Mouse (Mus musculus) hindlimb bud, embryonic 11.5 days (tissue): ENCODE measurements around the gene Lysmd3.

ENCODE experiments used
- DNase-seq: peaks from one replicate; pipeline ENCODE4 v3.0.0-alpha.2; 2012; ENCODE audit warnings: low read depth, low spot score; ENCODE audit errors: extremely low spot score

The Lysmd3 gene

DNA sequence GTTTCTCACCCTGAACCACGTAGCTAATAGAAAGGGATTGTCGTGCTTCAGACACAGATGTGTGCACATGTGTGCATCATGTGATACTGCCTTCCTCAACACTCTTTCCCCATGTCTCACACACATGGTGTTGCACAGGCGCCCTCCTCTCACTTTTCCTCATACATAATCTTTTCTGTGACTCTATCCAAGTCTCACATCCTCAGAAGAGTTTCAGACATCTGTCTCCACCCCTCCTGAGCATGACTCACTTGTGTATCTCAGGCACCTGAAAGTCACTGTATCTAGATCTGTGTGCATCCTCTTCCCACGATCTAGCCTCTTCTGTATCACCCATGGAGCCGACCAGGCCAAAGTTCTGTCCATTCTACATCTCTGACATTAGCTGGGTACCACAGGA is 10.2 kb downstream of the Lysmd3 start:
- no peak for DNase-seq

DNA sequence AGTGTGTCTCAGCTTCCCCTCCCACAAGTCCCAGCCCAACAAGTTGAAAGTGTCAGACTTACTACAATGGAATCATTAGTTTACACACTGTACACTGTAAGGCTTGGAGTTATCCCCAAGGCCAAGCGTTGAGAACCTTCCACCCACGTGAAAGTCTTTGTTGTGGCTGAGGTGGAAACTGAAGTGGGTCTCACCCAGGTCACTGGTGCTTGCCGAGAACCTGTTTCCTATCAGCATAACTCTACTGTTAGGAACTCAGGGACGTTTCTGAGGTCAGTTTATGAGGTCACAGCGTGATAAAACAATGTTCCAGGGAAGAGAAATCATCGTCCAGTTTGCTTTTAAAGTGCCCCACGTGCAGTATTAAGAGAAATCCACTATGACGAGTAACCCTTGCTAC is 17.9 kb downstream of the Lysmd3 start:
- no peak for DNase-seq

DNA sequence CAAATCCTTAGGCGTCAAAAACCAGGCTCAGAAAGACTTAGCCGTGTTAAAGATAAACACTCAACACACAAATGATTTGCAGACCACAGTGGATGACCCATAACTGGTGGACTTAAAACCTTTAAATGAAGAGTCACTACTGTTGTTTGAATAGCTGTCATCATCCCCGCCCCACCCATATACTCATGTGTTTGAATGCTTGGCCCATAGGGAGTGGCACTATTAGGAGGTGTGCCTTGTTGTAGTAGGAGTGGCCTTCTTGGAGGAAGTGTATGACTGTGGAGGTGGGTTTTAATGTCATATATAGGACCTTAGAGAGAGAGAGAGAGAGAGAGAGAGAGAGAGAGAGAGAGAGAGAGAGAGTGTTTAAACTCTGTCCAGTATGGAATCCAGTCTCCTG is 25.6 kb downstream of the Lysmd3 start:
- DNase-seq, result no peak

DNA sequence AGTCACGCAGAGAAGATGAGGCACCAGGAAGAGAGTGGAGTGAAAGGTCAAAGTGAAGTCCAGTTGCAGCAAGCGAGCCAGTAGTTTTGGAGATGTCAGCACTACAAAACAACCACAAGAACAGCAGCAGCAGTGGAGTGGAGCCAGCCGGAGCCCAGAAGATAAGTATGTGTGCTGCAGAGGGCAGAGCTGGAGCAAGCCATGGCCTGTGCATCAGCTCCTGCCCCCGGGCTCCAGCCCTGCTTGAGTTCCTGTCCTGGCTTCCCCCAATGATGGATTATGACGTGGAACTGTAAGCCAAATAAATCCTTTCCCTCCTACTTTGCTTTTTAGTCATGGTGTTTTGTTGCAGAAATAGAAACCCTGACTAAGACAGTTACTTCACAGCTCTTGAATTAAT is 26.8 kb downstream of the Lysmd3 start:
- DNase-seq, result no peak

DNA sequence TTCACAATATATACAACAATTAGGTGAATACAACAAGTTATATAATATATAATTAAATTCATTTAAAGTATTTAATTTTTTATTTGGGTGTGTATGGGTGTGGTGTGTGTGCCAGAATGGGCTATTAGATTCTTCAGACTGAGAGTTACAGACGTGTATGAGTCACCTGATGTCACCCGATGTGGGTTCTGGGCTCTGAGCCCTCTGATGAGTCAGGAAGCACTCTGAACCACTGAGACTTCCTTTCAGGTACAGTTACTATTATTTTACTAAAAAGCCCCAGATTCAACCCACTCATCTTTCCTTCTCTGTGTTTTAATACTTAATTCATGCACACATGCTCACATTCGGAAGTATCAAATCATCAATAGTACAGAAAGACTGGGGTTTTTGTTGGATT is 27.4 kb downstream of the Lysmd3 start:
- DNase-seq, result no peak

DNA sequence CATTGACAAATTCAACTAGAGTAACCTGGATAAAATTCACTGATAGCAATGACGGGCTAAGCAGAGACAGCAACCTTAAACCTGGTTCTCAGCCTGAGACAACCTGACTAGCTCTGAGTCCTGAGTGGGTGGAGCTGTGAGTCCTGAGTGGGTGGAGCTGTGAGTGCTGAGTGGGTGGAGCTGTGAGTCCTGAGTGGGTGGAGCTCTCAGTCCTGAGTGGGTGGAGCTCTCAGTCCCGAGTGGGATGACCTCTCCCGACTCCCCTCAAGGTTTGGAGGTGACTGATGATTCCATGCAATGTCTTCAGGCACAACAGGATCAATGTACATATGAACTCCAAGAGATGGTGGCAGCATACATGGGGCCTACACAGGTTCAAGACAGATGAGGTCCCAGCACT is 32.1 kb downstream of the Lysmd3 start:
- no peak for DNase-seq

DNA sequence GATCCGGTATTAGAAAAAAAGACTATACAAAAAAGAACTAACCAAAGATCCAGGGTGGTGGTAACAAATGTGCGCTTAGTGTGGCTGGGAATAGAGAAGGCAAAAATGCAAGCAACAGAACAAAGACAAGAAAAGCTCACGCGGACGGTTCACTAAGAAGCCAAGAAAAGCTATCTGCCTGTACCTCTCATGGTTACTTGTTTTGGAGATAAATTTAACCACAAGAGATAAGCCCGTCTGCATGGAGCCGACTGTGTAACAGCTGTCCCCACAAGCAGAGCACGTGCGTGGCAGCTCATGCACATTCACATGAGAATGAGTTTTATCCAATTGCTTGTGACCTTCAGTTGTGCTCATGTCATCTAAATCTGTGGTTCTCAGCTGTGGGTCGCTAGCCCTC is 33.0 kb downstream of the Lysmd3 start:
- DNase-seq, result no peak

DNA sequence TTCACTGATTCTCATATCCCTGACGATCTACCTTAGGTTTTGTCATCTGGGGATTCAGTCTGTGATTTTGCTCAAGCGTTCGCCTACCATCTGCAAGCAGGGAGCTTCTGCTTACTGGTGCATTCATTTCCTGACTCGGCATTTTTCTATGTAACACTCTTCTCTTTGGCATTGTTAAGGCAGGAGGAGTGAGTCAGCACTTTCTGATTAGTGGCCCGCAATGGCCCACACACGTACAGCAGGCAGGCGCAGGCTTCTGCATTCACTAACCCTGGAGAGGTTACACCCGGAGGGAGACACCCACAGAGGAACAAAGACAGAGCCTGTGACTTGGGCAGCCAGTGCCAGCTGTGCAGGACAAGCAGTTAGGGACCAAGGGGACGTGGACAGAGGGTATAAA is 34.1 kb downstream of the Lysmd3 start:
- DNase-seq, result no peak

DNA sequence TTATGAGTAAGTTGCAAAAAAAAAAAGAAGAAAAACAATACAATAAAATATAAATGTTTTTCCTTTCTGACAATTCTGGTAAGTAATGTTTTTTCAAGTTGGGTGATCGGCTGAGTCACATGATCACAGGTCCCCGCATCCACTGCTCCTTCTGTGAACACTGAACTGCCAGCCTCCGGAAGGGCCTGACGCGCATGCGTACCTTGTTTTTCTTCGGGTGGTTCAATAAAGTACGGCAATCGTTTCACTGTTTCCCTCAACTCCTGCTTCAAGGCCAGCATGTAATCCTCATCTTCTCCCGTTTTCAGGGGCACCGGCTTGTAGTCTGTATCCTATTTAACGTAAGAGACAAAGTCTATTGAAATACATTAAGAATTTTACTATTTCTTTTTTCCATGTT is 37.0 kb downstream of the Lysmd3 start:
- DNase-seq, result no peak

DNA sequence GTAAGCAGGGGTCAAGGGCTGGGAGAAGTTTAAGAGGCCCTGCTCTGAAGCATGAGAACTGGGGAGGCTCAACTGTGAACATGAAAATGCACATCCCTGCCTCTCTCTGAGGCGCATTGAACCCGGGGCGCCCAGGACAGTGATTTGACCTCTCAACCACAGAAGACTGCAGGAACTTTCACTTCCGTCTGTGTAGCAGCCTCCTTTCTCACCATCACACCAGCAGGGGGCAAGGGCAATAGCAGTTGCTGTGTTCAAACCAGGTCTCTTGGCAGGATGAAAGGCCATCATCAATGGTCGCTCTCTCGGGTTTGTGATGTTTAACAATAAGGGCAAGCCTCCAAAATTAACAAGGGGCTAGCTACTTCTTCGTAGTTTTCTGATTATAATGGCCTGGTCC is 45.7 kb downstream of the Lysmd3 start:
- DNase-seq, result no peak

DNA sequence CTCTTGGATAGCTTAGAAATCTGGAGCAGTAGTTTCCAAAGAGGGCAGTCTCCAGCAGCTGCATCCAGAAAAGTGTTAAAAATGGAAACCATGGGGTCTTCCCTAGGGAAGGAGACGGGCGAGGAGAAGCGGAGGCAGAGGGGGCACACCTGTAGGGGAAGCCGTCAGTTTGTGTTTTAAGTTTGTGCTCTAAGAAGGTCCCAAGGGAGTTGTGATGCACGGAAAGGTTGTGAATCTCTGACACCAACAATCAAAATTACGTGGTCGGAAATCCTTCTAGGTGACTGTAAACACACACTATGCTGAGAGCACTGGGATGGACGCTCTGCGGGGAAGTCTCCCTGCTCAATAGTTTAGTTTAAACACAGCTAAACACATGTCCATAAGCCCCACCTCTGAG is 46.2 kb downstream of the Lysmd3 start:
- no peak for DNase-seq

DNA sequence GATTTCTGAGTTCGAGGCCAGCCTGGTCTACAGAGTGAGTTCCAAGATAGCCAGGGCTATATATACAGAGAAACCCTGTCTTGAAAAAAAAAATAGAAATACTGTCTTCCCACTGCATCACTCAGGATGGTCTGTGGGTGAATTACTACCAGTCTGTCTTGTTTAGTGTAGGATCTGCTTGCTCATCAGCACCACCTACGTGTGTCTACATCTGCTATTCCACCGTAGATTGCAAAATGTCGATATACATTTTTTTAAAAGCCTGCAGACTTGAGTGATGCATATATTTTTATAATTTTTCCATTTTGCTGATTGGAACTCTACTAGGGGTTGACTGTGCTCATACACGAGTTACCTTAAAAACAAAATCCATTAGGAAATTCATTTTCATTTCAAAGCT is 48.8 kb downstream of the Lysmd3 start:
- no peak for DNase-seq

DNA sequence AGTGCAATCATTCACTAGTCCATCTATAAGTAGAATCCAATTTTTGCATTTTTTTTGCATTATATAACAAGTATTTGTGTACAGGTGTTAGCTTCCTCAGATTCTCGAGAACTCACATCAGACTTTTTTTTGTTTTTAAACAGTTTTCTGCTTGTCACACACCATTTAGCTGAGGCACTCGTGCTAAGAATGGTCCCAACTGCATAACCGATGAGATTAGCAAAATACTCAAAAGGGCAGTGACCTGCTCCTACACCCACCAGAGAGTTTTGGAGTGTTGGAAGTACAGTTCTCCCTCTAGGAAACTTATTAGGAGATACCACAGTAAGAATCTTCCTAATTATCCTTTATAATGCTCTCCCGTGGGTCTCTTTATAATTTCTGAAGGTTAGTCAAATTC is 52.3 kb downstream of the Lysmd3 start:
- no peak for DNase-seq

DNA sequence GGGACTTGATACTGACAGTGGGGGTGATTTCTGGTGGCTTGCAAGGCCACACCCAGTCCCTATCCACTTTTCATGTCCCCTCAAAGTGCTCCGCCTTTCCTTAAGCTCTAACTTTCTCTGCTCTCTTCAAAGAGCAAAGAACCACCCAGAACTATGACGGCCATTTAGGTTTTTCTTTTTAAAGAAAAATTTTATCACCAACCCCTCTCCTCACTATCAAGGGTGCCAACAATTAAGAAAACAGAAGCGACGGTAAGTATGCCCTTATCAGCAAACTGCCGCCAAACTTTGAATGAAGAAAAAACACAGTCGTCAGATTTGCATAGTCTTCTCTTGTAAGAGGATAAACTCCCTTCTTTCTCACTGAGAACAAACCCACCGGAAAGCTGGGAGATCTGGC is 52.8 kb downstream of the Lysmd3 start:
- DNase-seq, result peak; percentile 30

DNA sequence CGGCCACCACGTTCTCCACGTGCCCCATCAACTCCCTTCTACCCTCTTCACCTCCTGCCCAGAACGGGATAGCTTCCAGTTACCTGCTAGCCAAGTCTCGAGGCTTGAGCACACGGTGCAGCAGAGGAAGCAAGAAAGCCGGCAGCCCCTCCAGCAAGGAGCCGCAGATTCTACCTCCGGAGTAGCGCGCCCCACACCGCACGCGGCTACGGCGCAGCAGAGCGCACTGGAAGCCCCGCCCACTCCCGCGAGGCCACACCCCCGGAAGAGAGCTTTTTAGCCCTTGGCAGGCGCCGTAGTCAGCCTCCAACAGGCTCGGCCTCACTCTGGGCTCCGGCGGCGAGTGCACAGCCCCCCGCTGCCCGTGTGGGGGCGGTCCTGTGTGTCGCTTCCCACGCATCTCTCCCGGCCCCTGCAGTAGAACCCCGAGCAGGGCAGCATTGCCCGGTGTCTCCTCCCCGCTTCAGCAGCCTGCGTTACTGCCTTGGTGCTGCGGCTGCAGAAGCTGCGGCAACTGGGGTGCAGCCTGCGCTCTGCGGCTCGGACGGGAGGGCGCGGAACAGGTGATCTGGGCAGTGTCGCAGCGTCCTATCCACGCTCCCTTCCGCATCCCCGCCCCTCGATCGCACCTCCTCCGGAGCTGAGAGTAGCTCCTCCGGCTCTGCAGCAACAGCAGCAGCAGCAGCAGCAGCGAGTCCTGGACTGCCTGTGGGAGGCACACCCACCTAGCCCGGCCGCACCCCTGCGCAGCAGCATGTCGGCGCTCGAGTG is 53.5 kb downstream of the Lysmd3 start, which contains the start of the genes Polr3g and Mblac2:
TSS of gene Polr3g (minus strand) at position 239 of the 771 bp plus-strand sequence.
TSS of gene Mblac2 (plus strand) at position 567 of the 771 bp plus-strand sequence.
- peak; percentile 50 for DNase-seq

DNA sequence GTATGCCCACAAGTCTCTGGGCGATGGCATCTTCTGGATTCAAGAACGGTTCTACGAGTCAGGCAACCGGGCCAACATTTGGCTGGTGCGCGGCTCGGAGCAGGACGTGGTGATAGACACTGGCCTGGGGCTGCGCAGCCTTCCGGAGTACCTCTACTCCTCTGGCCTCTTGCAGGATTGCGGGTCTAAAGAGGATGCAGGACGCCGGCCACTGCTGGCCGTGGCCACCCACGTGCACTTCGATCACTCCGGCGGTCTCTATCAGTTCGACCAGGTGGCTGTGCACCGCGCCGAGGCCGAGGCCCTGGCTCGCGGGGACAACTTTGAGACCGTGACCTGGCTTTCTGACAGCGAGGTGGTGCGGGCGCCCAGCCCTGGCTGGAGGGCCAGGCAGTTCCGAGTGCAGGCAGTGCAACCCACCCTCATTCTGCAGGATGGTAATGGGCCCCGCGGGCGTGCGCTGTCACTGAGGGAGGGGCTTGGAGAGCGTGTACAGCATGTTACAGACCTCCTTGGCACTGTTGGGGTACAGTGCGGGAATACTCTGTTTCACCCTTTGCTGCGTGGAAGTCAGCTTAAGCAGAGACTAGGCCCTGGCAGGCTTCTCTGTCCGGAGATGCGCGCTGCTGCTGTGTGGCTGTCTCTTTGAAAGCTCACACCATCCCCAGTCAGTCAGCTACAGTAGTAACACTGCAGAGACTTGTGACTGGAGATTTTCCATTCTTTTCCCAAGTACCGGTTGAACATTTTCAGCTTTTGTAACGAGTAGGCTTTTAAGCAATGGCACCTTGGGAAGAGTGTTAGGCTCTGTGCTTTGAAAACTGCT is 54.3 kb downstream of the Lysmd3 start:
- no peak for DNase-seq

DNA sequence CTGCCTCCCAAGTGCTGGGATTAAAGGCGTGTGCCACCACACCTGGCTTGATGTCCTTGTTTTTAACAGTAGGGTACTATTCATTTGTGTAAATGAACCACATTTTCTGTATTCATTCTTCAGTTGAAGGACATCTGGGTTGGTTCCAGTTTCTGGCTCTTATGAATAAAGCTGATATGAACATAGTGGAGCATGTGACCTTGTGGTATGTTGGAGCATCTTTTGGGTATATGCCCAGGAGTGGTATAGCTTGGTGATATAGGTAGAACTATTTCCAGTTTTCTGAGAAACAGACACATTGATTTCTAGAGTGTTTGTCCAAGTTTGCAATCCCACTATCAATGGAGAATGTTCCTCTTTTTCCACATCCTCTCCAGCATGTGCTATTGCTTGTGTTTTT is 56.4 kb downstream of the Lysmd3 start:
- no peak for DNase-seq
